Mouse (Mus musculus): ENCODE data around the gene Dcaf8.
A peak's percentile ranks its signal among the peaks of the same experiment; 100 is the strongest.

The Dcaf8 gene

GRCm38 (mm10) chr1:172147835-172148278 lies at the start of gene Dcaf8:
Dcaf8 (plus strand) TSS chr1:172148084.
- DNase-seq, result peak; percentile 96 to 97

GRCm38 (mm10) chr1:172099325-172100033 lies 48.4 kb upstream of the Dcaf8 start:
- DNase-seq, result no peak

GRCm38 (mm10) chr1:172103619-172104018 lies 44.3 kb upstream of the Dcaf8 start:
- DNase-seq, result no peak

- DNase-seq, result no peak
Measured at GRCm38 (mm10) chr1:172105101-172105500, 42.8 kb upstream of the Dcaf8 start.

GRCm38 (mm10) chr1:172107777-172108477 lies 40.0 kb upstream of the Dcaf8 start:
- no peak for DNase-seq

- no peak for DNase-seq
Measured at GRCm38 (mm10) chr1:172116948-172117347, 30.9 kb upstream of the Dcaf8 start.

GRCm38 (mm10) chr1:172119100-172119499 lies 28.8 kb upstream of the Dcaf8 start:
- no peak for DNase-seq

- no peak for DNase-seq
Measured at GRCm38 (mm10) chr1:172119720-172120119, 28.2 kb upstream of the Dcaf8 start.

- DNase-seq, result no peak
Measured at GRCm38 (mm10) chr1:172122671-172123070, 25.2 kb upstream of the Dcaf8 start.

GRCm38 (mm10) chr1:172124572-172124971 lies 23.3 kb upstream of the Dcaf8 start:
- DNase-seq, result no peak

- DNase-seq, result peak; percentile 49 to 70
Measured at GRCm38 (mm10) chr1:172126376-172127347, 21.2 kb upstream of the Dcaf8 start, which contains the start of gene Pex19. Pex19 (plus strand) TSS chr1:172126755.

- no peak for DNase-seq
Measured at GRCm38 (mm10) chr1:172127487-172127886, 20.4 kb upstream of the Dcaf8 start.

GRCm38 (mm10) chr1:172128563-172128962 lies 19.3 kb upstream of the Dcaf8 start:
- DNase-seq, result no peak

GRCm38 (mm10) chr1:172129108-172129507 lies 18.8 kb upstream of the Dcaf8 start:
- no peak for DNase-seq

- DNase-seq, result no peak
Measured at GRCm38 (mm10) chr1:172129780-172130179, 18.1 kb upstream of the Dcaf8 start.

GRCm38 (mm10) chr1:172132319-172132718 lies 15.6 kb upstream of the Dcaf8 start:
- no peak for DNase-seq

GRCm38 (mm10) chr1:172133535-172133934 lies 14.3 kb upstream of the Dcaf8 start:
- no peak for DNase-seq

GRCm38 (mm10) chr1:172134072-172134471 lies 13.8 kb upstream of the Dcaf8 start:
- DNase-seq, result no peak

- DNase-seq, result no peak
Measured at GRCm38 (mm10) chr1:172140160-172140559, 7.7 kb upstream of the Dcaf8 start.

GRCm38 (mm10) chr1:172140825-172141224 lies 7.1 kb upstream of the Dcaf8 start:
- no peak for DNase-seq

GRCm38 (mm10) chr1:172141529-172141928 lies 6.4 kb upstream of the Dcaf8 start:
- no peak for DNase-seq

GRCm38 (mm10) chr1:172143570-172143969 lies 4.3 kb upstream of the Dcaf8 start:
- DNase-seq, result peak in 1 of 2 experiments; percentile 36

All from spleen, adult 18-20 months (tissue).